Mouse (Mus musculus): ENCODE measurements around the gene Cd46.

Cd46 gene

DNA sequence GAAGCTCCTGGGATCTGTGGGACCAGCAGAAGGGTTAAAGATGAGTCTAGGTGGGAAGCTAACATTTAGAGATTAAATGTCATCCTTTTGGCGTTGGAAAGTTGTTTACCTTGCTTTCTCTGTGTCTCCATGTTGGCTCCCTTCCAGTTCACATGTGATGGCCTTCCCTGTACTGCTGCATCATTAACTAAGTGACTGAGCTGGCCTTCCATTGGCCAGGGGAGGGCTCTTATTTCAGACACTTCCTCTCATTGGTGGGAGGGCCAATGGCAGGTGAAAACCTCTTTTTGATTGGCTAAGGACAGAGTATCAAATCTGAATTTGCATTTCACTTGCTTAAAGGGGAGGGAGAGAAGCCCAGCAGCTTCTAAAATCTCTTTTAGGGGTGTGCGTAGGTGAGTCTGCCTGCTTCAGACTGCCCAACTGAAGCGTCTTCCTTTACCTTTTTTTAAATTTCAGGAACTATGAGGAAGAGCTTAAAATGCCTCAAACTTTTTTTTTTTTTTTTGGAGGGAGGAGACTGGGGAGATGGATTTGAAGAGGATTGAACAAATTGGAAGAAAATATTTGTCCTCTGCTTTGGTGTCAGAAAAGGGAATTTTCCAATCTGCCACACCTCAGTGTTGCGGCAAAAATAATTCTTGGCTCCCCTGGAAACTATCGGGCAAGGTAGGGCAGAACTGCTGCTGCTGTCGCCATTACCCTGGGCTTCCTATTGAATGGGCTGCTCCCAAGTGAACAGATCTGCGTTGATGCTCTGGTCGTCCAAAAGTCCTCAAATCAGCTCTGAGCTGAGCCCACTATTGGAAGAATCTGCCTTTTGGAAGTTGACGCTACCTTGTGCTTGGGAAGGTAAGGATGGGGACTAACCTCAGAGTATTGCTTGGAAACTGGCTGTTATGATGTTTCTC is 73.7 kb downstream of the Cd46 start:
- DNase-seq (ENCODE audit: low spot score in 2 of 2), result peak; percentile 3 to 10

DNA sequence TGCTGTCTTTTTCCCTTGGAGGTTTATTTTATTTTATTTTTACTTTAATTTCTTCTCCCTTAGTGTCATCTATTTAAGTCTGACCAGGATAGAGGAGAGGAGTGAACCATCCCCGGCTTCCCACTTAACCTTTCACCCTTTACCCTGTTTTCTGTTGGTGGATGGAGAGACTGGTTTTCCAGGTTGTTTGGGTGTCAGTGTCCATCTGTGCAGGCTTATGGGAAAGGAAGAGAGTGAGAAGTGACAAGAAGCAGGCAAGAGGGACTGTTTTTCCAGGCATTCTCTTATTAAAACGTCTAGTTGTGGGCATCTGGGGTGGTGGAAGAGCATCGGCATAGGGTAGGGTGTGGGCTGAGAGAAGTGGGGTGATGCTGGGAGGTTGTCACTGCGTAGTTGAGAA is 74.4 kb downstream of the Cd46 start:
- no peak for DNase-seq (ENCODE audit: low spot score in 2 of 2)

DNA sequence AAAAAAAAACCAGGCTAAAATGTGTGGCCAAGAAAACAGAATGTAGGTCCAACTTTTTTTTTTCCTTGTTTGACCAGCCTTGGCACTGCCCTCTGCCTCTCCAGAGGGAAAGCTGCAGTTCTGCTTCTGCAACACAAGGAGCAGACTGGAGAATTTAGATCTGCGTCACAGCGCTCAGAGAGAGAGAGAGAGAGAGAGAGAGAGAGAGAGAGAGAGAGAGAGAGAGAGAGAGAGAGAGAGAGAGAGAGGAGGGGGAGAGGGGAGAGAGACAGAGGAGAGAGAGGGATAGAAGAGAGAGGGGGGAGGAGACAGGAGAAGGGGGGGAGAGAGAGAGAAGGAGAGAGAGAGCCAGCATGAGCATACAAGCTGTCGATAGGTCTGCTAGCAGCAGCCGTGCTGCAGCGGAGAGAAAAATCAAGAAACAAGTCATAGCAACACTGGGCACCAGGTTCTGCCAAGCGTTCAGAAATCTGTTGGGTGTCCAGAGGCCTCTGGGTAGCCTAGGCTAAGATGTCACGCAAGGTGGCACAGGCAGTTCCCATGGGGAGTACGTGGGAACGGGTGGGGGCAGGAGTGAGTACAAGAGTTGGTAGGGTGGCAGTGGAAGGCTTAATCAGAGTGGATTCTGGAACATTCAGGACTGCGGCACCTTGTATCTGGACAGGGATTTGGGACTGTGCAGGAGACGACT is 75.1 kb downstream of the Cd46 start:
- DNase-seq (ENCODE audit: low spot score in 2 of 2), result no peak

DNA sequence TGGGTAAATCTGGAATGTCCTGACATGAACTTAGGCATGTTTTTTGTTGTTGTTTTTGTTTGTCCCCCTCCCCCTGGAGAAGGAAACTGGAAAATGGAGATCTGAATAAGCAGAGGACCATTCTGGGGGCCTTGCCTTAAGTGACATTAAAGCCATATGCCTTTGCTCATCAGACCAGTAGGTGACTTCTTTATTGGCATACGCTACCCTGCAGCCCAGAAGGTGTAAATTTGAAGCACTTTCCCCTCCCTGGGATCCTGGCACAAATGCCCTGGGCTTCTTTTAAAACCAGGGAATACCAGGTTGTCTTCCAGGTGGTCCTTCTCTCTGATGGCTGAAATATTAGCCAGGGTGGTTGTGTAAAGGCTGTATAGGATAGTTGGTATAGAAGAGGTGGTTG is 76.8 kb downstream of the Cd46 start:
- DNase-seq (ENCODE audit: low spot score in 2 of 2), result no peak

DNA sequence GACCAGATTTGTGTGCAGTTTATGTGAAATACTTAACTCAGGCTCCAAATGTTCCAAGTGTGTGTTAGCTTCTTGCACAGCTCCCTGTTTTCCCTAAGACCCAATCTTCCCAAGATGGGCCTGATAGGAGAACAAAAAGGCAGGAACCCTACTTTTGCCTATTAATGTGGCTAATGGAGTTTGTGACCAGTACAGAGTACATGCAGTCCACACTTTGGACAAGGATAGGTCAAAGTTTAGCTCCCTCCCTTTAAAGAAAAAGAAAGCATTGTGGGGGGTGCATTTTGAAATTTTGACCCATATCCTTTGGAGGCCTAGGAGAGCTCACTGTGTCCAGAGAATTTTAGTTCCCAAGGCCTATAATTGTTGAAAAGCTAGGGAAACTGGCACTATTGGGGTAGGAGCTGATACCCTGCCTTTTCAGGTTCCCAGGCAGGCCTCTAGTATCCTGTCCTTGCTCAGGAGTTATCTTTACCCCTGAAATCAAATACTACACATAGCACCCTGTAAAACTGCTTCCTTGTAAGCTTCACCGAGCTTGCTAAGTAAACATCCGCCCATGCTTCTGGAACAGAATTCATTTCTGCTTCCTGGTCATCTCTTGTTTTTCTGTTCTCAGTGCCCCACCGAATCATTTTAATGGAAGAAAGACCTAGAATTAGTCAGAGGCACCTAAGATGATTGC is 77.7 kb downstream of the Cd46 start:
- no peak for DNase-seq (ENCODE audit: low spot score in 2 of 2)

DNA sequence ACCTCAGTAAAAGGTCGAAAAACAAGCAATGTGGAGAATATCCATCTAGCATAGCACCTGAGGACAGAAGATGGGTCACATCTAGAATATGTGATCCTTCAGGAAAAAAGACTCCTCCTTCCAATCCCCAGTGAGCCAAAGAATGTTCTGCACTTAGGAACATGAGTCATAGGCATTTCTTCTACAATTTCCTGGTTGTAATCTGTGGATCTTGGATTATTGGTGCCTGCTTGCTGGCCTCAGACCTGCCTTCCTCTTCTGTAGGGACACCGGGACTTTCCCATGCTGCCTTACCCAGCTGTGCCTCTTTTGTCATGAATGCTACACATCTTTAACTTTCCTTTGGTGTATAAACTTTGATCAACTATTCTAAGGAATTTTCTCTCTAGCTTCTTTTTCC is 79.5 kb downstream of the Cd46 start:
- DNase-seq (ENCODE audit: low spot score in 2 of 2), result no peak

DNA sequence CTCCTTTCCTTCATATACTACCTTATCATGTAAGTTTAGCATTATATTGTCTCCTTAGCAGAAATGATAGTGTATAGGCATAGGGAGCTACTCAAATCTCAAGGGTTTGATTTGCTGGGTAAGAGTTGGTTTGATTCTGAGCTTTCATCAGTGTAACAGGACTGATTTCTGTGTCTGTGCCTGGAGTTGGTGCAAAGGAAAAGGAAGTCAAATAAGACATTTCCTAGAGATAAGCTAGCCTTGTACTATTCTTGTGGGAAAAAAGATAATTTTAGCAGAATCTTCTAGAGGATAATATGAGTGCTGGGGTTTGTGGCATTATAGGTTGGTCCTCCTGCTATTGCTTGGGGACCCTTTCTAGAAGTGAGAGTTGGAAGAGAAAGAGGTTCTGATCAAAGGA is 85.8 kb downstream of the Cd46 start:
- DNase-seq (ENCODE audit: low spot score in 2 of 2), result no peak

DNA sequence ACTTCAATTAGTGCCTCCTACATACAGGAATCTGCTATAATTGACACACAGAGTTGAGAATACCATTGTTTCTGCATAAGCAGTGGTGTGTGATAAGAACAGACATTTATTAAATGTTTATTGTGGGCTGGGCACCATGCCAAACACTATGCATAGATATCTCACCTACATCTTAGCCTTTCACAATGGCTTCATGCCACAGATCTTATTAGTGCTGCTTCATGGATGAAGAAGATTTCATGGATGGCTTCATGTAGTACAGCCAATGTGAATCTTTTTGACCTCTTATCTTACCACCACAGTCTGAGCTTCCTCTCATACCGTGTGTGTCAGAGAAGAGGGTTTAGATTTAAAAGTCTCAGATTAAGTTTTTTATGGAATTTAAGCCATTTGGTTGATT is 87.9 kb downstream of the Cd46 start:
- no peak for DNase-seq (ENCODE audit: low spot score in 2 of 2)

DNA sequence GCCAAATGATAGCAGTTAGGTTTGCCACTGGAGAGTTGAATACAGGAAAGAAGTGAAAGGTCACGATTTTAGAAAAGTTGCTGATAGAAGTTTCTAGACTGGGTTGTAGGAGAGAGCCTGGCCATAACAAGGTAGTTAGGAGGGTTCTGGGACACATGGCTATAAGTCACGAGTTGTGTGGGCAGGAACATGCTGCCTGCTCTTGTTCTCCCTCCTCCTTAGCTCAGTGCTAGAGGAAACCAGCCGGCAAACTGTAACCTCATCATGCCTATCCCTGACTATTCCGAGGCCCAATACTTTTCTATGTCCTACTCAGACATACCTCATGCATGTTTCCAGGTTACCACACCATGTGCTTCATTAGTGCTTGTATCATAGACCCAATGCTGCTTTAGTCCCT is 88.7 kb downstream of the Cd46 start:
- no peak for DNase-seq (ENCODE audit: low spot score in 2 of 2)

DNA sequence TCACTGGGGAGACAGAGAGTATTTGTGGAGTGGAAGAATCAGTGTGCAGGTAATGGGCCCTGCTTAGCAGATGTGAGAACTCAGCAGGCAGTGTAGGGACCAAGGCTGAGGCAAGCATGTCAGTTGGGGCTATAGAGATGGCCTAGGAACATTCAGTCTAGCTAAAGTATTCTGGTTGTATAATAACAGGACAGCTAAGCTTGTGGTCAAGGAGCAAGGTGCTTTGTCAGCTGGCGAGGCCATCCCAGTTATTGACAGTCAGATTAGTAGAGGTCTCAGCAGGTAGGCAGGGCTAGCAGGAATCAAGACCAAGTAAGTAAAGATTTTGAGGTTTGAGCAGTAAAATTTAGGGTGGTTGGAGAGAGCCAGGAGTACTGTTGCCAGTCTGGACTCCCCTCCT is 93.7 kb downstream of the Cd46 start:
- no peak for DNase-seq (ENCODE audit: low spot score in 2 of 2)

DNA sequence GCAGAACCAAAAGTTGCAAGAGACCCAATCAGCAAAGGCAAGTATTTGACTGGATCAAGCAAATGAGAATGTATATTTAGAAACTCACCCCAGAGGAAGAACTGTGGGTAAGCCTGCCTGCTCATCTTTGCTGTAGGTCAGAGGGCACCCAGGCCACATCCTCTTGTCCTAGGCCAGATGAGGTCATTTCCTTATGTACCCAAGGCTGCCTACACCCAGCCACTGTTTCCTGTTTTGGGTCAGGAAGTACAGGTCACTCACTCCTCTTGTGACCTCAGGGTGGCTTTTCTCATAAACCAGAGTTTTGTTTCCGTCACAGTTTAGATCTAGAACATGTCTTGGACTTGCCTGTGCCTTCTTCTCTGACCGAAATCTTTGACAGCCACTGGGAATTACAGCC is 96.9 kb downstream of the Cd46 start:
- DNase-seq (ENCODE audit: low spot score in 2 of 2), result peak; percentile 76

DNA sequence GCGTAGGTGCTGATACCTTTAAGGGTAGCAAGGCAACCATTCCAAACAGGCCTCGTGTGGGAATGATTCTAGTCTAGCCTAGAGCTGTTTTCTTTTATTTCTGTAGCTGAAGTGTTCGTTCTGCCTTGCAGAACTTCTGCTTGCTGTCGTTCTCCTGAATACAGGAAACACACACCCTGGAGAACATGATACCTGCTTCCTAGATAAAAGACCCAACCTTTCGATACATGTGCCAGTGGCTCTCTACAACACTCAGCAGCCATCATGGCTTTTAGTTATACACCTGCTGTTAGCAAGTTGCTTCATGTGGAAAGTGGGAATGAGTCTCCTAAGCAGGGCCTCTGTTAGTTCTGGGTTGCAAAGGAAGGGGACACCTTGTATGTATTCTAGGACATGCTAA is 97.8 kb downstream of the Cd46 start:
- no peak for DNase-seq (ENCODE audit: low spot score in 2 of 2)

DNA sequence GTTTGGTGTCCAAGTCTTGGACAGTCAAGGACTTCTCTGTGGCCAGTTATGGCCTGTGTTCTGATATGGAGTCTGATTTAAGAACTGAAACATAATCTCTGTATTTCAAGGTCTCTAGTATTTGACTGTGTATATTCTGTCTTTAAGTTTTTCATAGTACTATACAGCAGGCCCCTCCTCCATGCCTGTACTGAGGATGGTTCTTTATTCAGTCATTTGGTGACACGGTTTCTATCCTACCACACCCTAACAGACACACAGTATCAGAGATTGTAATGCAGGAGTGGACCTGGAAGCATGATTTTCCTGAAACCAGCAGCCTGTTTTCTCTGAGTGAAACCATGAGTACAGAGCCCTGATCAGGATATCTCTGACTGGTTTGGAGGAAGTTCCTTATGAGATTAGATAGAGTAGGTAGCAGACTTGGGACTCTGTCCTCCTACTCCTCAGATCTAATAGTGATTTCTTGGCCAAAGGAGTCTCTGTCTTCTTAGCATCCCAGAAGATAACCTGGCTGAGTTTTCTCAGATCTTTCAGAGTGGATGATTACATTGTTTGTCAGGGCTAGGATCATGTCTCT is 98.5 kb downstream of the Cd46 start:
- DNase-seq (ENCODE audit: low spot score in 2 of 2), result no peak

DNA sequence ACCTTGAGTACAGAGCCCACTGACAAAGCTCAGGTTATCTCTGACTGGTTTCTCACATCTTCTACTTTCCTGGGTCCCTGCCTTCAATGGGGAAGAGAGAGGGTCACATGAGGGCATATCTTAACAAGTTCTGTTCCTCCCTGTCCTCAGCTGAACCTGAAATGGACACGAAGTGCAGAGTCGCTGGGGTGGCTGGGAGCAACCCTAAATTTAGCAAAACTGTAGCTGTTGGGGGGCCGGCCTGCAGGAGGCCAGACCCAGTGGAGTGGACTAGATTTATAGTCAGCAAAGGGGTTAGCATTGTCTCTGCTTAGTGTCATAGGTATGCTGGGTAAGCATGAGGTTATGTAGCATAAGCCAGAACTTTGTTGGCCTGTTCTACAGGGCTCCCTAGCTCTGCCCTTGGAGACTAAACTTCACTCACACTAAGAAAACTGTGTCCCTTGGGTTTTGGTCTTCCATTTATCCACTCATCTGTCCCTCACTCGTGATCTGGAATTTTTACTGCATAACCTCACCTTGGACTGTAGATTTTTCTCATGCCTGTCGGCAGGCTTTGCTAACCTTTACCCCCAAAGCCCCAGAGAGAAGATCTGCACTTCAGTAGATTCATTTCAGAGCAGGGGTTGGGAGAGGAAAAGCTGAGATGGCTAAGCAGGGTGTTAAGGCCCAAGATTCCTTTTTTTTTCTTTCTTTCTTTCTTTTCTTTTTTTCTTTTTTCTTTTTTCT is 99.3 kb downstream of the Cd46 start:
- no peak for DNase-seq (ENCODE audit: low spot score in 2 of 2)

DNA sequence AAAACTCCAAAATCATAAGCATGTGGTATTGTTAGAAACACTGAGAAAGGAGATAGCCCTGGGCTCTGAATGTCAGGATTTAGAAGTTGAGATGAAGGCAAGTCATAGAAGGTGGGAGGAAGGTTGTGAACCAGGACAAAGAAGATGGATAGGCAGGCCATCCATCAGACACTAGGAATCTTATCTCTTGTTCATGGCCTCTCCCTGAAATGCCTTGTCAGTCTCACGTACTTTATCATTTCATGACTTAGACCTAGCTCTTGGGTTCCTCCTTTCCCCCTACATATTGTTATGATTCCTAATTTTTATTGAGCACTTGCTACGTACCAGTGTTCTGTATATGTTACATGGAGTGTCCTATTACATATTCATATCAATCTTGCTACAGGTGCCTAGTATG is 100.4 kb downstream of the Cd46 start:
- no peak for DNase-seq (ENCODE audit: low spot score in 2 of 2)

DNA sequence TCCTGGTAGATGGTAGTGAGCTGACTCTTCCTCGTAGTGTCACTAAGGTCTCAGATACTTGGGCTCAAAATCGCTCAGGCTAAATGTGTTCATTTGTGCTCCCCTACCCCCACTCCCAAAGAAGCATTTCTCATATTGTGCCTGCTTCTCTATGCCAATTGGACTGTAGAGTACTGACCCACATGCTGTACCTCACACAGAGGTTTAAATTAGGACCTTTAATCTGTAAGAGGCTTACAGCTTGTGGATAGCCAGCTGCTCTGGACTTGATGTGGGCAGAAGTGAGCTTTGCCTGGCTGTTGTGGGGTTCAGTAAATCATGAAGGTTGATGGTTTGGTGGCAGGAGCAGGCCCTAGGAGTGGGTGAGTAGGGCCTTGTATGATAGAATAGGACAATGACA is 101.1 kb downstream of the Cd46 start:
- no peak for DNase-seq (ENCODE audit: low spot score in 2 of 2)

DNA sequence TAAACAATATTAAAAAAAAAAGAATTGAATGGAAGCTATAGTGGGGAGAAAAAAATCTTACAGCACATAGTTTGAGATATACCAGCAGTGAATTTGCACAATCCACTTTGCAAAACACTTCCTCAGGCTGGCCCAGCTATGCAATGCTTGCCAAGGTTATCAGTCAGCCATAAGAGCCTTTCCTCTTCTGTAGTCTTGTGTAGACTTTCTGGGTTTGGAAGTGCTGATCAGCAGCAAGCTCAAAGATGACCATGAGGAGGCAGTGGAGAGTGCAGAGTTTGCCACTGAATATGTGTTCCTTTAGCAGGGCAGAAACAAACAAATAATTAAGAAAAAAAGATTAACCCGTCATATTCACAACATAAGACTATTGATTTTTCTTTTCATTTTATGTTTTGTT is 103.0 kb downstream of the Cd46 start:
- no peak for DNase-seq (ENCODE audit: low spot score in 2 of 2)

Data from spleen, postnatal 36 days (tissue).